ENCODE assay signal across 34 mouse cellular contexts in genomic region chr19:3434124-3434523, GRCm38 (mm10). TPM values are rescaled to one million over a fixed set of nuclear protein-coding genes. Genes with fewer than 3 reads are reported as not detected.
DNase-seq lines count a peak whose midpoint lies in the region; ATAC-seq lines count a peak whose summit lies in the region.
"Had no signal": no experiment of that assay in that cellular context is flagged by ENCODE, and none has a peak within 500 bp of the region (broad histone marks: within the 10 kb centered on the region; RNA-seq: fewer than 3 reads in every experiment).

No protein-coding gene starts in this region.

- DNase-seq in midbrain, embryonic 10.5 days (ENCODE audit: low spot score), result no peak
- peak; percentile 21 for DNase-seq in embryonic facial prominence, embryonic 10.5 days (ENCODE audit: low spot score)
- no peak for DNase-seq in limb, embryonic 10.5 days (ENCODE audit: low spot score)
- DNase-seq in cerebellum, adult 11-12 months, result no peak
- no peak for DNase-seq in kidney, postnatal 4 days
- DNase-seq in adrenal gland, postnatal 36 days, result no peak
- DNase-seq: adrenal gland, adult 8-10 months; B cell, adult 2 months; cerebellum, adult 9-10 months; gastrocnemius, postnatal 36 days; heart, adult 2 months; heart, postnatal 10 days; kidney, adult 8-10 months; kidney, postnatal 10 days; layer of hippocampus, adult 9-11 months; liver; lung, adult 2 months; lung, postnatal 10 days; thymus, postnatal 14 days had no signal

- WGBS in midbrain, embryonic 10.5 days, result 37% methylated on average over 4 of the region's 4 CpGs
- WGBS in midbrain, embryonic 16.5 days, result 36% methylated on average over 4 of the region's 4 CpGs
- WGBS in embryonic facial prominence, embryonic 10.5 days, result 40% methylated on average over 4 of the region's 4 CpGs
- whole genome bisulfite sequencing in limb, embryonic 10.5 days, result 35% methylated on average over 4 of the region's 4 CpGs

- H3K27ac ChIP-seq in midbrain, embryonic 10.5 days (replicated peaks), result peak overlapping the region; percentile 10; the same call in 1 of the 2 replicates
- no peak overlapping the region for H3K27ac ChIP-seq in midbrain, embryonic 16.5 days (ENCODE audit: low read length)
- no peak overlapping the region for H3K27ac ChIP-seq in embryonic facial prominence, embryonic 10.5 days (replicated peaks)
- H3K27ac ChIP-seq in limb, embryonic 10.5 days, result peak overlapping the region; percentile 15; the same call in 1 of the 2 replicates
- H3K27ac ChIP-seq: embryonic facial prominence, embryonic 13.5 days; forebrain, embryonic 12.5 days; heart, adult 2 months; heart, embryonic 13.5 days; hindbrain, postnatal 0 days; intestine, embryonic 15.5 days; liver, embryonic 14.5 days; macrophage; neural tube, embryonic 13.5 days; stomach, embryonic 15.5 days had no signal

- no peak for ATAC-seq in midbrain, embryonic 16.5 days
- ATAC-seq: hindbrain, postnatal 0 days; intestine, embryonic 15.5 days had no signal

- peaks cover 26% of the 10 kb centered on the region for H3K4me1 ChIP-seq in midbrain, embryonic 10.5 days
- H3K4me1 ChIP-seq in midbrain, embryonic 16.5 days (ENCODE audit: control insufficient read depth, insufficient read depth, low read length), result 0 out of 2 replicates have a peak, but pooled peaks cover 2% of the 10 kb centered on the region
- H3K4me1 ChIP-seq in embryonic facial prominence, embryonic 10.5 days, result peaks cover 29% of the 10 kb centered on the region
- peaks cover 14% of the 10 kb centered on the region; the same call in 1 of the 2 replicates for H3K4me1 ChIP-seq in limb, embryonic 10.5 days
- H3K4me1 ChIP-seq: embryonic facial prominence, embryonic 13.5 days; intestine, embryonic 15.5 days; stomach, embryonic 15.5 days had no signal

- H3K36me3 ChIP-seq in midbrain, embryonic 10.5 days, result no peaks in the 10 kb centered on the region
- no peaks in the 10 kb centered on the region for H3K36me3 ChIP-seq in midbrain, embryonic 16.5 days (ENCODE audit: control insufficient read depth, insufficient read depth, low read length)
- H3K36me3 ChIP-seq in embryonic facial prominence, embryonic 10.5 days (replicated peaks), result no peaks in the 10 kb centered on the region
- H3K36me3 ChIP-seq in limb, embryonic 10.5 days, result no peaks in the 10 kb centered on the region
- H3K36me3 ChIP-seq: embryonic facial prominence, embryonic 13.5 days; forebrain, embryonic 12.5 days; G1E; heart, embryonic 13.5 days; hindbrain, embryonic 10.5 days; intestine, embryonic 15.5 days; neural tube, embryonic 13.5 days; stomach, embryonic 15.5 days had no signal

- no peak overlapping the region for H3K9ac ChIP-seq in midbrain, embryonic 16.5 days (ENCODE audit: low read depth, low read length)
- H3K9ac ChIP-seq: embryonic facial prominence, embryonic 13.5 days; forebrain, embryonic 12.5 days; heart, embryonic 13.5 days; intestine, embryonic 15.5 days; liver, embryonic 14.5 days; neural tube, embryonic 13.5 days; stomach, embryonic 15.5 days had no signal

- H3K27me3 ChIP-seq in midbrain, embryonic 10.5 days (ENCODE audit: low read depth, poor library complexity, severe bottlenecking), result 0 out of 2 replicates have a peak, but pooled peaks cover 1% of the 10 kb centered on the region
- H3K27me3 ChIP-seq in midbrain, embryonic 16.5 days (ENCODE audit: control insufficient read depth, insufficient read depth, low read depth, low read length), result no peaks in the 10 kb centered on the region
- H3K27me3 ChIP-seq in embryonic facial prominence, embryonic 10.5 days (replicated peaks; ENCODE audit: low read depth, poor library complexity, severe bottlenecking), result no peaks in the 10 kb centered on the region; the same call in 1 of the 2 replicates
- no peaks in the 10 kb centered on the region for H3K27me3 ChIP-seq in limb, embryonic 10.5 days (ENCODE audit: low read depth, poor library complexity, severe bottlenecking)
- H3K27me3 ChIP-seq: embryonic facial prominence, embryonic 13.5 days; intestine, embryonic 15.5 days; stomach, embryonic 15.5 days had no signal

- H3K4me3 ChIP-seq in midbrain, embryonic 10.5 days, result no peak overlapping the region
- no peak overlapping the region for H3K4me3 ChIP-seq in midbrain, embryonic 16.5 days (ENCODE audit: low read depth, low read length)
- H3K4me3 ChIP-seq in embryonic facial prominence, embryonic 10.5 days, result no peak overlapping the region
- H3K4me3 ChIP-seq in limb, embryonic 10.5 days, result no peak overlapping the region
- H3K4me3 ChIP-seq: embryonic facial prominence, embryonic 13.5 days; erythroblast, embryonic 14.5 days; forebrain, embryonic 12.5 days; heart, adult 2 months; heart, embryonic 13.5 days; hindbrain, embryonic 10.5 days; intestine, embryonic 15.5 days; neural tube, embryonic 13.5 days; stomach, embryonic 15.5 days had no signal

- no peak overlapping the region for H3K4me2 ChIP-seq in midbrain, embryonic 16.5 days (ENCODE audit: low read length)
- H3K4me2 ChIP-seq: embryonic facial prominence, embryonic 13.5 days; forebrain, embryonic 12.5 days; heart, embryonic 13.5 days; intestine, embryonic 15.5 days; midbrain, embryonic 11.5 days; neural tube, embryonic 13.5 days; stomach, embryonic 15.5 days had no signal

- H3K9me3 ChIP-seq in midbrain, embryonic 10.5 days (replicated peaks), result 0 out of 2 replicates have a peak, but pooled peaks cover 3% of the 10 kb centered on the region
- no peaks in the 10 kb centered on the region for H3K9me3 ChIP-seq in midbrain, embryonic 16.5 days (replicated peaks; ENCODE audit: control insufficient read depth, low read length, poor library complexity, severe bottlenecking)
- no peaks in the 10 kb centered on the region for H3K9me3 ChIP-seq in embryonic facial prominence, embryonic 10.5 days
- no peaks in the 10 kb centered on the region for H3K9me3 ChIP-seq in limb, embryonic 10.5 days (replicated peaks)
- H3K9me3 ChIP-seq: embryonic facial prominence, embryonic 13.5 days; forebrain, embryonic 12.5 days; G1E; heart, embryonic 13.5 days; hindbrain, embryonic 10.5 days; intestine, embryonic 15.5 days; neural tube, embryonic 13.5 days; stomach, embryonic 15.5 days had no signal

RNA-seq across cellular contexts. Expression of gene Gal, which starts 19.8 kb away (rescaled TPM):
- 4.4 and 6.1 TPM in 2 replicates for polyA plus RNA-seq in midbrain, embryonic 10.5 days (2016; fragmentation: Nextera tagmentation; extraction: Ambion mirVana)
- 15.6 and 16.6 TPM in 2 replicates for polyA plus RNA-seq in midbrain, embryonic 16.5 days (2015; fragmentation: Nextera tagmentation; extraction: Ambion mirVana)
- 1.1 and 1.2 TPM in 2 replicates for polyA plus RNA-seq in embryonic facial prominence, embryonic 10.5 days (2016; fragmentation: Nextera tagmentation; extraction: Ambion mirVana)
- 1.6 TPM in 2 replicates for polyA plus RNA-seq in limb, embryonic 10.5 days (2016; fragmentation: Nextera tagmentation; extraction: Ambion mirVana)
- total RNA-seq in adrenal gland, postnatal 36 days (2021), result 10 to 100 TPM; 36.3 to 93.3 TPM
- total RNA-seq: CH12.LX; G1E; heart, adult 2 months; heart, postnatal 10 days had no signal
- polyA plus RNA-seq: erythroblast, embryonic 14.5 days; G1E; macrophage had no signal

RNA-seq across cellular contexts. Expression of gene Tesmin, which starts 45.5 kb away (rescaled TPM):
- polyA plus RNA-seq in midbrain, embryonic 10.5 days (2016; fragmentation: Nextera tagmentation; extraction: Ambion mirVana), result 0.12 and 0.25 TPM in 2 replicates
- 0.81 and 0.84 TPM in 2 replicates for polyA plus RNA-seq in midbrain, embryonic 16.5 days (2015; fragmentation: Nextera tagmentation; extraction: Ambion mirVana)
- polyA plus RNA-seq in embryonic facial prominence, embryonic 10.5 days (2016; fragmentation: Nextera tagmentation; extraction: Ambion mirVana), result 0.30 and 0.49 TPM in 2 replicates
- polyA plus RNA-seq in limb, embryonic 10.5 days (2016; fragmentation: Nextera tagmentation; extraction: Ambion mirVana), result 0.20 TPM in 2 replicates
- total RNA-seq in adrenal gland, postnatal 36 days (2021), result under 1 TPM; 0.73 to 0.92 TPM
- polyA plus RNA-seq: neural tube, embryonic 13.5 days had no signal

Comparison
In these comparisons a context has a peak if more than half of its experiments do, and no peak if none do; other contexts are left out.
1. H3K27ac ChIP-seq: peak in midbrain, embryonic 10.5 days (single experiment) and limb, embryonic 10.5 days (single experiment); none in midbrain, embryonic 16.5 days (single experiment) and embryonic facial prominence, embryonic 10.5 days (single experiment).